Mouse (Mus musculus): ENCODE data around the gene Gm36210.
A peak's percentile ranks its signal among the peaks of the same experiment; 100 is the strongest.

GRCm38 (mm10) chr7:4878186-4878585 lies 28.1 kb downstream of the Gm36210 start:
- TF ChIP-seq CTCF (conservative IDR thresholded peaks at IDR 0.05 in 1 of 2, IDR thresholded peaks at IDR 0.05 in 1 of 2; ENCODE audit: low read depth in 2 of 2, low read length in 2 of 2) = peak; percentile 9 to 77; a peak in 2 of 4 replicates
- TF ChIP-seq POLR2A (IDR thresholded peaks at IDR 0.05; ENCODE audit: low read depth, low read length) = no peak
- no peak for TF ChIP-seq MYC (IDR thresholded peaks at IDR 0.05; ENCODE audit: low read depth, low read length)
- no peak for TF ChIP-seq USF1 (IDR thresholded peaks at IDR 0.05; ENCODE audit: low read depth, low read length)
- no peak for TF ChIP-seq KAT2A (IDR thresholded peaks at IDR 0.05; ENCODE audit: insufficient replicate concordance, low read length)
- TF ChIP-seq MAFK (IDR thresholded peaks at IDR 0.05; ENCODE audit: insufficient replicate concordance, low read length) = no peak
- TF ChIP-seq MAX (IDR thresholded peaks at IDR 0.05; ENCODE audit: low read length) = no peak
- TF ChIP-seq HCFC1 (IDR thresholded peaks at IDR 0.05; ENCODE audit: low read depth, low read length) = no peak

Data from CH12.LX (cell line).